Mouse (Mus musculus) spleen, embryonic (tissue): ENCODE results near the gene Hist1h4f.
"Not testable (repeated sequence)": the region's sequence is repeated elsewhere in the genome, so short reads cannot be mapped to it uniquely, and the experiment has no call there.

ENCODE experiments used
- CTCF ChIA-PET: fragments of 350-600 bp; sonication (Branson Sonifier 250); formaldehyde crosslinking; loops from one replicate; lab custom pipeline; 2022; lab: Charles Lee

Gene Hist1h4f

GRCm38 (mm10) chr13:23556906-23557305 lies 5.5 kb upstream of the Hist1h4f start:
- CTCF ChIA-PET, result no interaction called here

GRCm38 (mm10) chr13:23555839-23556416 lies 4.5 kb upstream of the Hist1h4f start:
- CTCF ChIA-PET, result interaction anchor here (0.6 to 1.1 kb wide), 2 partner anchors 12 to 179 kb away, joined by 4 to 6 read pairs; partner anchors contain the start of genes Hist1h2bh and Hist1h3f

- CTCF ChIA-PET, result interaction anchor here (0.7 to 1.1 kb wide), 2 partner anchors 9 to 12 kb away, joined by 3 to 4 read pairs; partner anchors contain the start of genes Hist1h2bh and Hist1h3f
Measured at GRCm38 (mm10) chr13:23554925-23555838, 3.7 kb upstream of the Hist1h4f start.

- CTCF ChIA-PET, result interaction anchor here (0.7 to 1.6 kb wide), 2 partner anchors 10 to 17 kb away, joined by 3 to 4 read pairs; no protein-coding TSS in a partner anchor
Measured at GRCm38 (mm10) chr13:23554393-23554792, 2.9 kb upstream of the Hist1h4f start.

GRCm38 (mm10) chr13:23552962-23553361 lies 1.5 kb upstream of the Hist1h4f start, which contains the start of gene Hist1h1d:
Gene Hist1h1d, plus strand, starts transcription at chr13:23553262.
- CTCF ChIA-PET, result interaction anchor here (1.6 kb wide), 1 partner anchor 15 kb away, joined by 4 read pairs; no protein-coding TSS in a partner anchor

- CTCF ChIA-PET, result interaction anchor here (0.6 to 1.6 kb wide), 3 partner anchors 9 to 1773 kb away, joined by 3 to 4 read pairs (median 4); no protein-coding TSS in a partner anchor
Measured at GRCm38 (mm10) chr13:23551931-23552914, 775 bp upstream of the Hist1h4f start.

GRCm38 (mm10) chr13:23550761-23551145 lies 695 bp downstream of the Hist1h4f start:
- CTCF ChIA-PET, result interaction anchor here (0.8 kb wide), 1 partner anchor 16 kb away, joined by 4 read pairs; no protein-coding TSS in a partner anchor

GRCm38 (mm10) chr13:23546694-23547093 lies 4.8 kb downstream of the Hist1h4f start:
- CTCF ChIA-PET, result no interaction called here

- CTCF ChIA-PET, result not testable (repeated sequence)
Measured at GRCm38 (mm10) chr13:23544787-23545120, 6.7 kb downstream of the Hist1h4f start.

- CTCF ChIA-PET, result interaction anchor here (1.0 kb wide), 1 partner anchor 12 kb away, joined by 4 read pairs; no protein-coding TSS in a partner anchor
Measured at GRCm38 (mm10) chr13:23543965-23544786, 7.3 kb downstream of the Hist1h4f start, which contains the start of gene Hist1h3f. Gene Hist1h3f, plus strand, starts transcription at chr13:23544052.

GRCm38 (mm10) chr13:23542999-23543607 lies 8.3 kb downstream of the Hist1h4f start, which contains the start of gene Hist1h2bh:
Gene Hist1h2bh, minus strand, starts transcription at chr13:23543392.
- CTCF ChIA-PET, result interaction anchor here (1.0 kb wide), 1 partner anchor 13 kb away, joined by 4 read pairs; no protein-coding TSS in a partner anchor

GRCm38 (mm10) chr13:23542225-23542980 lies 9.0 kb downstream of the Hist1h4f start:
- CTCF ChIA-PET, result interaction anchor here (0.6 kb wide), 1 partner anchor 109 kb away, joined by 3 read pairs; no protein-coding TSS in a partner anchor

GRCm38 (mm10) chr13:23541497-23541896 lies 10.0 kb downstream of the Hist1h4f start:
- CTCF ChIA-PET, result interaction anchor here (0.6 to 0.7 kb wide), 2 partner anchors 24 to 109 kb away, joined by 3 to 5 read pairs; no protein-coding TSS in a partner anchor

GRCm38 (mm10) chr13:23539821-23540220 lies 11.6 kb downstream of the Hist1h4f start:
- CTCF ChIA-PET, result interaction anchor here (0.8 kb wide), 1 partner anchor 103 kb away, joined by 3 read pairs; no protein-coding TSS in a partner anchor

GRCm38 (mm10) chr13:23538249-23538648 lies 13.2 kb downstream of the Hist1h4f start:
- CTCF ChIA-PET, result interaction anchor here (1.8 kb wide), 1 partner anchor 15 kb away, joined by 4 read pairs; the partner anchor contains the start of gene Hist1h1d

GRCm38 (mm10) chr13:23537006-23537710 lies 14.3 kb downstream of the Hist1h4f start:
- CTCF ChIA-PET, result interaction anchor here (0.7 to 1.8 kb wide), 2 partner anchors 9 to 16 kb away, joined by 4 read pairs; partner anchors contain the start of gene Hist1h1d
